Mouse (Mus musculus): ENCODE data around the gene Cuedc2.

DNA sequence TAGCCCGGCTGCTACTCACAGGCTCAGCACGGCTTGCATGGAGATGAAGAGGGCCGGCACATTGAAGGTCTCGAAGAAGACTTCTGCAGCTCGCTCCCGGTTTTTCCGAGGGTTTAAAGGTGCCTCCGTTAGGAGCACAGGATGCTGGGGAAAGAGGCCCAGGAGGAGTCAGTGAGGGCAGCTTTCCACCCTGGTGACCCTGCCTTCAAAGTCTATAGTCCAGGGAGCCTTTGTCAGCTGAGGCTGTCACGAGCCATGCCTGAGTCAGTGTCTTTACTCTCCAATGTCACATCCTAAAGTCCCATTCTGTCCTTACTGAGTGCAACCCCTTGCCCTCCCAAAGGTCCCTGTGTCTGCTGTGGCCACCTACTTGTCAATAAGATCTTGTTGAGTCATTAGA lies 43.8 kb upstream of the Cuedc2 start:
- TF ChIP-seq POLR2A (IDR thresholded peaks at IDR 0.05; ENCODE audit: insufficient read depth, low read depth, low read length), result no peak
- no peak for TF ChIP-seq CTCF (IDR thresholded peaks at IDR 0.05; ENCODE audit: insufficient read depth, low read depth, low read length)

All from olfactory bulb, adult 2 months (tissue).